Mouse (Mus musculus): Measurements from ENCODE around the gene Utp11. TPM values are rescaled to one million over a fixed set of nuclear protein-coding genes. Genes with fewer than 3 reads are reported as not detected.

The Utp11 gene
- polyA plus RNA-seq, 1 experiment: 20.7 TPM

DNA sequence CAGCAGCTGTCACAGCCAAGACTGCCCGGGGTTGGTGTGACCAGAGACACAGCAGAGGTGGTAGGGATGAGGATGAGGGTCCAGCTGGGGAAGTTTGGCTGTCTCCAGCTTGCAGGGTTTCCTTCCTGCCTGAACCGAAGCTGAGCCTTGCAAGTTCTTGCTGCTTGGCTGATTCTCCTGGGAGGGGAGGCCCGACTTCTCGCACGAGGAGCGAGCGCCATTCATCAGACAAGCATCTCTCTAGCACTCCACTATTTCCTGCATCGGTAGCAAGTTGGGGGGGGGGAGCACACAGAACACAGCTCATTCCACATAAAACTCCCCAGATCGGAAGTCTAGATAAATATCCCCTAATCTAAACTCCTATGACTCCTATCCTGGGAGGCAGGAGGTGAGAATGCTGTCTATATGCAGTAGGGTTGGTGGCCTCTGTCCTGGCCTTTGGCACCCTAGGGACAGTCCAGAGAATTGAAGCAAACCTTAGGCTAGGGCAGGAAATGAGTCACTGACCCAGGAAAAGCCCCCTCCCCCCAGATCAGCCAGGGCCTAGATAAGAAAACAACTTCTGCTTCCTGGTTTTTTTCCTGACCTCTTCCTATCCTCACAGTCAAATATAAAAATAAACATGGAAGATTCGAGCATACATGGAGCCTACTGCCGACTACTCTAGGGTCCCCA, 11.5 kb upstream of the Utp11 start:
- no peak for DNase-seq (ENCODE audit: extremely low spot score in 1 of 2, low spot score in 1 of 2)

DNA sequence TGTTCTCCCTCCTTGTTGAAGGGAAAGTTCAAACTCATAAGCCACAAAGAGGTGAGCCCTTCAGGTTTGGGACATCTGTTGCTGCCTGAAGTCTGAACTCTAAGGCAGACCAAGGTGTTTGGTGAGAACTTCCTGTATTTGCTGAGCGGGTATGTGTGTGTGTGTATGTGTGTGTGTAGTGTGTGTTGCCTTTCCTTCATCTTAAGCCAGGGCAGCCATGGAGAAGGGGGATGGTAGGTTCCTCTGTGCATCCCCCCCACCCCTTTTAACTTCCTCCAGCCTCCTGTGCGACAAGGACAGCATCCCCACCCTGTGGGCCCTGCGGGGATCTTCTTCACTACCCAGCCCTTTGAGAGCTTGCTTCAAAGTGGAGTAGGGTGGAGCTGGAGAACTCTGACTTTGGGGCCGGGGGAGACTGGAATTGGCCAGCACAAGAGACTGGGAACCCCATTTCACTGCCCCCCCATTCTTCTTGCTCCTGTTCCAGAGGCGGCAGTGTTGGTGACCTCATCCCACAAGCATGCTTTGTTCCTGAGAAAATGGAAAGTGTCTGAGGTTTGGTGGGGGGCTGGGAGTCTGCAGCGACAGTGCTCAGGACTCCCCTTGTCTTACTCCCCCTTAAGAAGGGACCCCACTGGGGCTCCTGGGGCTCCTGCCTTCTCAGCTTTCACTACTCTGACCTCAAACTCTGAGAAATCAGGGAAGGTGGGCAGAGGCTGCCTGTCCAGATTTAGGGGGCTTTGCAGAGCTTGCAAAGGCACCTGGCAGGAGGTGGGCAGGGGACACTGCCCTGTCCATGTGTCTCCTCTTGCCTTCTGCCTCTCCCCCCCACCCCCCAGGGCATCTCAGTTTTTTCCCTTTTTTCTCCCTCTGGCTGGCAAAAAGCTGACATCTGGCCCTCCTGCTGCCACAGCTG, 10.7 kb upstream of the Utp11 start:
- DNase-seq (ENCODE audit: extremely low spot score in 1 of 2, low spot score in 1 of 2): no peak

DNA sequence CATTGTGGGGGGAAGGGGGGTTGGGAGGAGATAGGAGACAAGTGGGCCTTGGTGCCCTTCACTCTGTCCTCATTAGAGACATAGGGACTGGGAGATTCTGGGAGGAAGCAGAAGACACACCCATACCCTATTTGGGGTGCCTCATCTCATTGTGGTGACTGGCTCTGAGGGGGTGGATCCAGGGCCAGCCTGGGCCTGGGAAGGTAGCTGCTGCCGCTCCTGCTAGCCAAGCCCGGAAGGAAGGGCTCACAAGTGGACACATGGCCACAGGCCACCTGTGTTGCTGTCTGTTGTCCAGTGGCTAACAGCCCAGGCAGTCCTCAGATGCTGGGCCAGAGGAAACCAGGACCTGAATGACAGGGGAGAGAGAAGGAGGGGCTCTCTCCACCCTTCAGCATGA, 10.0 kb upstream of the Utp11 start:
- no peak for DNase-seq (ENCODE audit: extremely low spot score in 1 of 2, low spot score in 1 of 2)

DNA sequence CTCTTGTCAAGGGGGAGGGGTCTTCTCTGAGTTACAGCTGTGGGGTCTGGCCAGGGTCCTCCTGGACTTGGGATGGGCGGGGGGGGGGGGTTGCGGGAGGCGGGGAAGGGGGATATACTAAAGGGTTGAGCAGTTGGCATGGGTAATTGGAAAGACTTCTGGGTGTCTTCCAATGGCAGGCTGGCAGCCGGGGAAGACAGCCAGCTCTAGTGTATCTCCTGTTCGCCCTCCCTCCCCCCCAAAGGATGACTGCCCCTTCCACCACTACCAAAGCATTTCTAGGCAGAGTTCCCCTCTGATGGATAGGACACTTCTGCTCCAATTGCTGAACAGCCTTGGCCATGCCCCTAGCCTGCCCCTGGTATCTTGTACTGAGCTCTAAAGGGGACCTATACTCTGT, 8.5 kb upstream of the Utp11 start:
- DNase-seq (ENCODE audit: extremely low spot score in 1 of 2, low spot score in 1 of 2): no peak

DNA sequence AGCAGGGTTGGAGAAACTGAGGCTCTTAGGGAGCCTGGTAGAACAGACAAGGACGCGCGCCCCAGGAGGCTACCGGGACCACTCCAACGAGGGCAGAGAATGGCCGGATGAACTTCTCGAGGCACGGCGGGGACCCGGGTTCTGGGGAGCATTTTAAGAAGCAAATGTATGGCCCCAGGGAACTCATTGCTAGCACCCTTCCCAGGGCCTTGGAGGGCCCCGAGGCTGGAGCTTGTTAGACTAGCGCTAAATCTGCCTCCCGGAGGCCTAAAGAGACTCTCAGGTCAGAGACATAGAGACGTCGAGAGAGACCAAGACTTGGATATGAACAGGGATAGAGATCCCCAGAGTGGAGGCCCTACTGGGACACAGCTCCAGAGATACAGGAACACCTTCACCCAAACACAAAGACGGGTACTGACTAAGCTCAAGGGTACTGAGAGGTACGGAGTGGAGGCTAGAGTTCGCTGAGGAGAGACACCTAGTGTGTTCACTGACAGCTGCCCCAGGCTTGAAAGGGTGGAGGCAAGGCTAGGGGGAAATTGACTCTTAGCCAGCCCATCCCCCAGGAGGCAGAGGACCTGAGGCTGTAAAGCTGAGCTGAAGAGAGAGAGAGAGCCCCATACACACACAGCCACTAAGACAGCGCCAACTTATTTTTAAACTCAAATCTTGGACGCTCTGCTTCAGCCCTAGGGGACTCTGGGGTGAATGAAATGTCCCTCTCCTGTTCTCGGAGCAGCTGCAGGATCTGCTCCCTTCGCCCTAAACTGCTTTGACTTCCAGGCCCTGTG, 7.8 kb upstream of the Utp11 start:
- no peak for DNase-seq (ENCODE audit: extremely low spot score in 1 of 2, low spot score in 1 of 2)

DNA sequence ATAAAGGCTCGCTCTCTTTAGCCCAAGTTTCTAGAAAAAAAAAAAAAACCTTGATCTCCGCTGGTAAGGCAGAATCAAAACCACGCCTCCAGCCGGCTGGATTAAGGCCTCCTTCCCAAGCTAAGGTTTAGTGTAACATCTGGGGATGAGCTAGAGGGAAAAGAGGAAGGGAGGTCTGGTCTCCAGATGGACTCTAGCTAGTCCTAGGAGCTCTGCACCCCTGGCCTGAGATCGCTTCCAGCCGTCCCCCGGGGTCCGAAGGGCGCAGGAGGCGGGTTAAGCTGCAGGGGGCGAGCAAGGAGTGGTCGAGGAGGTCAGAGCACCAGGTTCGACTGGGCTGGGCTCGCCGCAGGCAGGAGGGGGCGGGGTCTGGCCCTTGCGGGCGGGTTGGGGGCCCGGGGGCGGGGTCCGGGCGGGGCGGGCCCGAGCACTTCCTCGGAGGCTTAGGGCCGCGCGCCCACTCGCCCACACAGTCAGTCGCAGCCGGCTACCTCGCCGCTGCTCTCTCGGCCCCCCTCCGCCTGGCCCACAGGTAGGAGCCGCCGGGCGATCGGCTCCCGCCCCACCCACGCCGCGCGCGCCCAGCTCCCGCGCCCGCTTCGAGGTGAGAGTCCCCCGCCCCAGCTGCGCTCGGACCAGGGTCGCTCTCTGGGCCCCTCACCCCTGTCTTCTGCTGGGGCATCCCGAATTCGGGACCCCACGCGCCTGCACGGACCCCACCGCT, 7.0 kb upstream of the Utp11 start, which contains the start of gene Fhl3:
Gene Fhl3, plus strand, starts transcription at position 454 of the 724 bp plus-strand sequence.
- no peak for DNase-seq (ENCODE audit: extremely low spot score in 1 of 2, low spot score in 1 of 2)

DNA sequence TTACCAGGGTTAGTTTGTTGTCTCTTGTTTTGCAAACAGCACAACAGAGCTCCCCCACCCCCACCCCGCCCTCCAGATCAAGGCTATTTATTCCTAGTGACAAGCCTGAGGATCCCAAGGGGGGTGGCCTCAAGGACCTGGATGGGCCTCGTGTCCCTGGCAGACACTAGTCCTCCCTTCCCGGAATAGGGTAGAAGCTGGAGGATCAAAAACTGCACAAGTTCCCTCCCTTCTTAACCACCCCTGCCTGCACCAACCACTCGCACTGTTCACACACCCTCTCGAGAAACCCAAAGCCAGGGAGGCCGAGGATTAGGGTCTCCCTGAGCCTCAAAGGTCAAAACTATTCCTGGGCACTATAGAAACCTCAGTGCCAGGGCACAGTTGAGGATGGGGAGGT, 6.4 kb upstream of the Utp11 start:
- no peak for DNase-seq (ENCODE audit: extremely low spot score in 1 of 2, low spot score in 1 of 2)

DNA sequence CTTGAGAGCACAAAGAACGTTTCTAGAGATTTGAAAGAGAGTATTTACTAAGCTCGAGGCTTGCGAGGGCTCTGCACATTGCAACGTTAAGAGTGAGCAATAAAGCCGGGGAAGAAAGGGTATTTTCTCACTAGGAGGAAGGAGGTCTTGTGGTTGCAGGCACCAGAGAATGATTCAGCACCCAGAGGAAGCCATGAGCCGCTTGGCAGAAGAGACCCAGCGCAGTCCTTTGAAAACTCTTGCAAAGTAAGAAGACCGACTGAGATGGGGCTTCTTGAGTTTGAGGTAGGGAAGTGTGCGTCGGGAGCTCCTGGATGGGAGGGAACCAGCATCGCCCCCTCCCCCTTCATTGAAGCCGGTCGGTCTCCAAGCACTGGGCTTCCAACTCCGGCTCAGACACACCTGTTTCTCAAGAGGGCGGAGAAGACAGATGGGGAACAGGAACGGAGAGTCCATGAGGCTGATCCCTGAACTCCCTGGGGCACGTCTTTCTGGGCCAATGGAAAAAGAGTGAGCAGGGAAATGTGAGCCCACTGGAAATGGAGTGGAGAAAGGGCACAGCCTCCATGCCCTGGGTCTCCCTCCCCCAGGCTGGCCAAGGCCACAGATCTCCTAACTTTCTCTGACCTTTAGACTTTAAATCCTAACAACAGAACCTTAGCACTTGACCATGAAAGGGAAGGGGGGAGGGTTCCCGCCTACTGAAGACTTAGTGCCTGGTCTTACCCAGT, 2.6 kb upstream of the Utp11 start:
- DNase-seq (ENCODE audit: extremely low spot score in 1 of 2, low spot score in 1 of 2): no peak

DNA sequence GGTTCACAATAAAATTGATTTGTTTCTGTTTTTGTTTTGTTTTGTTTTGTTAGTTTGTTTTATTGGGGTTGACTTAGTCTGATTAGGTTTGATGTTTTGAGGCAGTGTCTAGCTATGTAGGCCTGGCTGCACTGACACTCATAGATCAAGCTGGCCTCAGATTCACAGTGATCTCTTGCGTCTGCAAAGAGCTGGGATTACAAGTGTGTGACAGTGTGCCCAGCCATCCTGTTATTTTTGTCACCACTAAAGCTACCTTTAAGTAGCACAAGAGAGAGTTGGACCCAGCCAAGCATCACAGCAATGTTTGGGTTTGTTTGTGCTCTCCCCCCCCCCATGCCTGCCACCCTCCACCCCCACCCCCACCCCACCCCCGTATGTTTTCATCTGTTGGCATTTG, 1.2 kb upstream of the Utp11 start:
- DNase-seq (ENCODE audit: extremely low spot score in 1 of 2, low spot score in 1 of 2): no peak

DNA sequence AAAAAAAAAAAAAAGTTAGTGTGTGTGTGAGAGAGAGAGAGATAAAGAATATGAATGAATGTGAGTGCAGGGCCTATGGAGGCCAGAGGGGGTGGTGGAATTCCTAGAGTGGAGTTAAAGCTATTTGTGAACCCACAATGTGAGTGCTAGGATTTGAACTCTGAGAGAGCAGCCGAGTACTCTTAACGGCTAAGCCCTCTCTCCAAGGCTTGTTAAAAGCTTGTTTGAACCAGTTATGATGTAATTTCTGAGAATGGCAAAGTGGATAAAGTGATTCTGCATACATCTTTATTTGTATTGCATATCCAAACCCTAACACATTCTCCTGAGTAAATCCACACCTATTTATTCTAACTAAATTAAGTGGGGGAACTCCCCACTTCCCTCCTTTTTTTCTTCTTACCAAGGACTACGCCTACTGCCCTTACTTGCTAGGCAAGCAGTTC, 961 bp downstream of the Utp11 start:
- no peak for DNase-seq (ENCODE audit: extremely low spot score in 1 of 2, low spot score in 1 of 2)

DNA sequence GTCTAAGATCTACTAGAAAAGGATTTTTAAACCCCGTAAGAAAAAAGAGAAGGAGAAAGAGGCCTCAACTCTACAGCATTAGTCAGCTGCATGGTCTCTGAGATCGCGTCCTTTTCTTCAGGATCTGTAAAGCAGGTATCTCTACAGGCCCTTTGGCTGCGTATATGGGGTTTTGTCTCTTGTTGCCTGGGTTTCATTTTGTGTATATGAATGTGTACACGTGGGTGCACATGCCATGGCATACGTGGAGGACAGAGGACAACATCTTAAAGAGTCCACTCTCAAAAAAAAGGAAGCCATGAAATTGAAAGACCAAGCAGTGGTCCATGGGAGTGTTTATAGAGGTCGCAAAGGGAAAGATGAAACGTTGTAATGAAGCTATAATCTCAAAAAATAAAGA, 1.9 kb downstream of the Utp11 start:
- DNase-seq (ENCODE audit: extremely low spot score in 1 of 2, low spot score in 1 of 2): no peak

DNA sequence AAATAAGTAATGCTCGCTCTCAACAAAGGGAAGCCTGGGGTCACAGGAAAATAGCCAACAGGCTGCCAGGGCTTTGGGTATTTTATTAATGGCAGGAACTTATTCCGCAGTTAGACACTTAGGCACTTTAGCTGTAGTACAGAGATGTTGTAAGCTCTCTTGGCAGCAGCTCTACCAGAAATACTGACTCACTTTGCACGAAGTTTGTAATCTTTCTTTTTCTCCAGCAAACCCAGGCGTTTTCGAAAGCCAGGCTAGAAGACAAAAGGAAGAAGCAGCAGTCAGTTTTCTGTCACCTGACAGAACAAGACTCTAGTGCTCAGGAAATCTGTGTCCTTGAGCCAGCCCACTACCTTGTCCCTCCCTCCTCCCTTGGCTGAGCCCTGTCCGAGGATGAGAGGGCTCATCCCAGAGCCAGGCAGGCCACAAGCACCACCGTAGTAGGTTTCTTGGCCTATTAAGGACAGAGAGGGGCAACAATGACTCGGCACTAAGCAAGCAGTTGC, 7.5 kb downstream of the Utp11 start:
- no peak for DNase-seq (ENCODE audit: extremely low spot score in 1 of 2, low spot score in 1 of 2)

DNA sequence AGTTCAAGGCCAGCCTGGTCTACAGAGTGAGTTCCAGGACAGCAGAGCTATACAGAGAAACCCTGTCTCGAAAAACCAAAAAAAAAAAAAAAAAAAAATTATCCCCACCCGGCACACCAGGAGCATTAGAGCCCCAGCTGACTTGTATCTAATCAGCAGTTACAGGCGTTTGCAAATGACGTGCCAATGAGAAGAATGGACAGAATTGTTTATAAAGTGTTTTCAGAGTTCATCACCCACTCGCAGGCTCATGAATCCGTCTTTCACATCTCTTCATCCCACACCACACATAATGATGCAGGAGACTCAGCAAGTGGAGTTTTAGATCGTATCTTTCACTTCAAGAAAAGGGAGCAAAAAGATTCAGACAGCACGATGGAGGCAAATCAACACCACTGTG, 7.9 kb downstream of the Utp11 start:
- DNase-seq (ENCODE audit: extremely low spot score in 1 of 2, low spot score in 1 of 2): no peak

DNA sequence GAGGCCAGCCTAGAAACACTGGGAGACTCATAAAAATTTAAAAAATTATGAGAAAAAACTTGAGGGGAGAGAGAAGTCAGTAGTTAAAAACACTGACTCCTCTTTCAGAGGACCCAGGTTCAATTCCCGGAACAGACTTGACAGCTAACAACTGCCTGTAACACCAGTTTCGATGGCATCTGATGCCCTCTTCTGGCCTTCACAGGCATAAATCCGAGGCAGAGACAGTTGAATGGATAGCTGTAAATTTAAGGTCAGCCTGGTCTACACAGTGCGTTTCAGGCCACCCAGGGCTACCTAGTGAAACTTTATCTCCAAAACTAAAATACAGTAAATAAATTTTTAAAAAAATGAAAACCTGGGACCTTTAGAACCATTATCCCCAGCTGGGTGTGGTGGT, 8.4 kb downstream of the Utp11 start:
- no peak for DNase-seq (ENCODE audit: extremely low spot score in 1 of 2, low spot score in 1 of 2)

DNA sequence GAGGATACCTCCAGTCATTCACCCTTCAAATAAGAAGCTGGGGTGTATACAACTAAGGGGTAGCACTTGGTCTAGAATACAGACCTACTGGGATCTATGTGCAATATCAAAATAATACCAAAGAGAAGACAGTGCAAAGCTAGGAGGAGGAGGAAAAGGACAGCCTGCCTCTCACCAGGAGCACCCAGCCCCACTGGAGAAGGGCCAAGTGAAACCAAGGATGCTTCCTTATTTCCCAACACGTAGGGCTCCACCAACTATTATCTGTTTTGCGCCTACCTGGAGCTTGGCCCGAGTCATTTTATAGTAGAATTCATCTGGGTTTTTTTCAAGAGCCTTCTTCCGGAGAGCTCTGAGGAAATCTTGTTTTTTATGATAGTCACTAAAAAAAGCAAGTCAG, 9.9 kb downstream of the Utp11 start:
- no peak for DNase-seq (ENCODE audit: extremely low spot score in 1 of 2, low spot score in 1 of 2)

DNA sequence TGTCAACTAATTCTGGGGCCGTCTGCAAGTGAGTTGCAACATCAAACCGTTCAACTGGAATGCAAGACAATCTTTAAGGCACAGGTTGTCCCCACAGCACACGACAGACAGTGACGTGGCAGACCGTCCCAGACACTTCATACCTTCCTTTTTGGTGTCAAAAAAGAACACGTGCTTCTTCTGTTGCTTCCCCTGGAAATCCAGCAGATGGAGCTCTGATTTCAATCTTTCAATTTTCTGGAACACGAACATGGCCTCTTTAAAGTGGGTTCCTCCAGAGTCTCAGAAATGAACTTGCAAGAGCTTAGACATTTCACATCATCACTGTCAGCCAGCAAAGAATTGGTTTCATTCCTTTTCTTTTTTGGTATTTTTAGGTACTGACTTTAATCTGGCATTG, 11.1 kb downstream of the Utp11 start:
- DNase-seq (ENCODE audit: extremely low spot score in 1 of 2, low spot score in 1 of 2): no peak

DNA sequence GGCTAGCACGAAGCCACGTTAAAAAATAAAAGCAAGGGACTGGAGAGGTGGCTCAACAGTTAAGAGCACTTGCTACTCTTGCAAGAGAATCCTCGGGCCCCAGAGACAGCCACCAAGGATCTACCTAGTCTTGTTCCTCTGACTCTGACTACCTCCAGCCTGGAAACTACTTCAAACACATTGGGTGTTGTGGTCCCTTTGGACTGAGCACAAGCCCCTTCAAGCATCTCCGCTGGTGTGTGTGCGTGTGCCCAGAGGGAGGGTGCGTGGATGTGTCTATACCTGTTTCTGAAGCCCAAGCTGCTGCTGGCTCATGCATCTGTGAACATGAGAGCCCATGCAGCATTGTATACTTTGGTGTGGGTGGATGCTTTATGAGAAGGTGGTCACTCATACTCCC, 17.4 kb downstream of the Utp11 start:
- no peak for DNase-seq (ENCODE audit: extremely low spot score in 1 of 2, low spot score in 1 of 2)

DNA sequence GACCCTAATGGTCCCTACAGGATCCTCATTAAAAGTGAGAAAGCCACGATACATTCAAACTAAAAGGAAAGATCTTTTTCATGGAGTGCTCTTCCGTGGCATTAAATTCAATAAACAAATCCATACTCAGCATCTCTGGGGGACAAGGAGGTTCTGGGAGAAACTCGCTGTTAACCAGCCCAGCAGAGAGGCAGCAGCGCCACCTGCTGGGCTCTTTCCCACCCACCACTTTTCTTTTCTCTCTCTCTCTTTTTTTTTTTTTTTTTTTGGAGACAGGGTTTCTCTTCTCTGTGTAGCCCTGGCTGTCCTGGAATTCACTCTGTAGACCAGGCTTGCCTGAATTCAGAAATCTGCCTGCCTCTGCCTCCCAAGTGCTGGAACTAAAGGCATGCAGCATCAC, 18.4 kb downstream of the Utp11 start:
- peak in 1 of 2 experiments; percentile 85 for DNase-seq (ENCODE audit: extremely low spot score in 1 of 2, low spot score in 1 of 2)

DNA sequence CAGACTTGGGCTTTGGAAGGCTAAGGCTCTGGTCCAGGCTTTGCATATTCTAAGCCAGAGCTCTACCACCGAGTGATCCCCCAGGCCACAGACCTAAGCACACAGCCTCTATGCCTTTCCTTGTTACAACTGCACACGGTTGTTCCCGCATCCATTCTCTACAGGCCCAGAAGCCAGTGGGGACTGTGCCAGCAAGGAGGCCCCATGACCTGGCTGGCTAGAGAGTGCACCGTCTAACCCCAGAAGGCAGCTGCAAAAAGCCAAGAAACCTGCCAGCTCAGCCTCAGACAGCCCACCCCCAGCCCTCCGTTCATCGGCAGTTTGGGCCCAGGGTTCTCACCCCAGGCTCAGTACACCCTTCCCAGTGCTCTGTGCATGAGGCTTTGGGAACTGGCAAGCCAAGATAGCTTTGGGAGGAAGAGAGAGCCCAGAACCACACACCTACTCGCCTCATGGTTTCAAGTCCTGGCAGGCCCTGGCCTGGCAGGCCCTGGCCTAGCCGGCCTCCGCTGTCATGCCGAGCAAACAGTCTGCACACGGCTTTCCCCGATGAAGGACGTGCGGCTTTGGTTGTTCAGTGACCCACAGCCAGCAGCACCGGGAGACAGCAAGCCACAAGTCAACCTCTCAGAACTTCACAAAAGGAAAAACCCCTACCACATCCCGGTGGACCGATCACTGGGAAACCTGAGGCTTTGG, 18.9 kb downstream of the Utp11 start:
- no peak for DNase-seq (ENCODE audit: extremely low spot score in 1 of 2, low spot score in 1 of 2)
